Mouse (Mus musculus): Measurements from ENCODE around the gene Cenpj. TPM values are rescaled to one million over a fixed set of nuclear protein-coding genes. Genes with fewer than 3 reads are reported as not detected.

Gene Cenpj
- 1 to 10 TPM; 2.3 to 3.4 TPM for total RNA-seq (2021)
- long read RNA-seq, result 0 reads

- peak; percentile 11 to 47 for DNase-seq (ENCODE audit: low spot score in 2 of 2)
These were observed at the start of gene Cenpj, which contains the start of gene Parp4 for GRCm38 (mm10) chr14:56575416-56575815. Gene Cenpj (minus strand): TSS chr14:56575425. Gene Parp4 (plus strand): TSS chr14:56575619.

GRCm38 (mm10) chr14:56620425-56620824, 45.2 kb upstream of the Cenpj start:
- DNase-seq (ENCODE audit: low spot score in 2 of 2), result no peak

GRCm38 (mm10) chr14:56617470-56617869, 42.2 kb upstream of the Cenpj start:
- no peak for DNase-seq (ENCODE audit: low spot score in 2 of 2)

DNA sequence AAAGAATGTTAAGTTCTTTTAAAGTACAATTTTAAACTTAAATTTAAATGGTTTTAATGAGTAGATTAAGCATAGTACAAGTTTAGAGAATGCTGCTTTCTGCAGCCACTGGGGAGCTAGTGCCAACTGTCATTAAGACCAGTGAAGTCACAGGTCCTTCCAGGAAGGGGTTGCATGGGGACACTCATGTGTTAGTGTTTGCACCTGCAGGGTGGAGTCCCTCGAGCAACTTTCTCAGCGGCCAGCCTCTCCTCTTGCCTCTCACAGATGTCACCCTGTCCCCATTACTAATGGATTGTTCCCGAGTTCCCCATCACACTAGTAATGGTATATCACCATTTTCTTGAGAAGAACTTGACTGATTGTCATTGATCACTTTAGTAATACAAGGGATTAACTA, 38.0 kb upstream of the Cenpj start:
- DNase-seq (ENCODE audit: low spot score in 2 of 2), result no peak

- no peak for DNase-seq (ENCODE audit: low spot score in 2 of 2)
These were observed 29.9 kb upstream of the Cenpj start for GRCm38 (mm10) chr14:56605136-56605535.

GRCm38 (mm10) chr14:56604438-56604837, 29.2 kb upstream of the Cenpj start:
- DNase-seq (ENCODE audit: low spot score in 2 of 2), result no peak

DNA sequence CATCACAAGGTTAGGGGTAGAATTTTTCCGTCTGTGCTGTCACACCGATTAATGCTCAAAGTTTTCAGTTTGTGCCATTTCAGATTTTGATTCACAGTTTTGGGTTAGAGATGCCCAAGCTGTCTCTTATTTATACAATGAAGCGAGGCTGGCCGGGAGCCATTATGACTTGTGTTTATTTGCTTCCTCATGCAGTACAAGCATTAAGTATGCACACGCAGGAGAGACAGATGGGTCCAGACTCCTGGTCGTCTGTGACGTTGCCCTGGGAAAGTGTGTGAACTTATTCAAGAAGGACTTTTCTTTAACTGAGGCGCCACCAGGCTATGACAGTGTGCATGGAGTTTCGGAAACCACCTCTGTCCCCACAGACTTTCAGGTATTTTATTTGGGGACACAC, 26.8 kb upstream of the Cenpj start:
- DNase-seq (ENCODE audit: low spot score in 2 of 2), result peak in 1 of 2 experiments; percentile 27

GRCm38 (mm10) chr14:56598759-56599158, 23.5 kb upstream of the Cenpj start:
- DNase-seq (ENCODE audit: low spot score in 2 of 2), result peak in 1 of 2 experiments; percentile 19

GRCm38 (mm10) chr14:56594811-56595210, 19.6 kb upstream of the Cenpj start:
- DNase-seq (ENCODE audit: low spot score in 2 of 2), result no peak

- DNase-seq (ENCODE audit: low spot score in 2 of 2), result no peak
These were observed 17.0 kb upstream of the Cenpj start for GRCm38 (mm10) chr14:56592191-56592590.

GRCm38 (mm10) chr14:56582294-56582693, 7.1 kb upstream of the Cenpj start:
- DNase-seq (ENCODE audit: low spot score in 2 of 2), result no peak

GRCm38 (mm10) chr14:56581117-56581516, 5.9 kb upstream of the Cenpj start:
- no peak for DNase-seq (ENCODE audit: low spot score in 2 of 2)

DNA sequence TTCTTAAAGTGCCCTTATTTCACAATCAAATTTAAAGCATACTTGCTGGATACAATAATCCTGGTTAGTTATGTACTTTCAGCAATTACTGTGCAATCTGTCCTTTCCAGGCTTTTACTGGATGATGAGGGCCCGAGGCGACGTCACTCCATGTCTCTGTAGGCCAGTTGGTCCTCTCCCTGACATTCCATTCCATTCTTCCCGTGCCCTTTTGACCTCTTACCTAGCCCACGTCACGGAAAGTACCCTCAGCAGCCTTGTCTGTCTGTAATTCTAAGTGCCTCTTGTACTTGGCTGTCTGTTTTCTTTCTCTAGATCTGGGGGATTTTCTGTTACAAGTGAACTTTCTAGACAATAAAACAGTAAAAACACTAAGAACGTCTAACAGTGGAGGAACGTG, 3.8 kb upstream of the Cenpj start:
- no peak for DNase-seq (ENCODE audit: low spot score in 2 of 2)

- DNase-seq (ENCODE audit: low spot score in 2 of 2), result no peak
These were observed 1.0 kb upstream of the Cenpj start for GRCm38 (mm10) chr14:56575969-56576901.

DNA sequence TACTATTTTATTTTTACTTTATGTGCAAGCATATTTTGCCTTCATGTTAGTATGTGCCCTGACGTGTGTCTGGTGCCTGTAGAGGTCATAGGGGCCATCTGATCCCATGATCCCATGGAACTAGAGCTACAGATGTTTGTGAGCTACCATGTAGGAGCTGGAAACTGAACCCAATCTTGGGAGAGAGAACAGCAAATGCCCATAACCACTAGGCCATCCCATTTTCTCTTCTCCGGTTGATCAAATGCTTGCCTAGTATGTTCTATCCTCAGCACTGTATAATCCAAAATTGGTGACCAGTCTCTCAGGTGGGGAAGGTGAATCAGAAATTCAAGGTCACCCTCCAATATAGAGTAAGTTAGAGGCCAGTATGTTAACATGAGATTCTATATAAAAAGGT, 2.7 kb downstream of the Cenpj start:
- no peak for DNase-seq (ENCODE audit: low spot score in 2 of 2)

DNA sequence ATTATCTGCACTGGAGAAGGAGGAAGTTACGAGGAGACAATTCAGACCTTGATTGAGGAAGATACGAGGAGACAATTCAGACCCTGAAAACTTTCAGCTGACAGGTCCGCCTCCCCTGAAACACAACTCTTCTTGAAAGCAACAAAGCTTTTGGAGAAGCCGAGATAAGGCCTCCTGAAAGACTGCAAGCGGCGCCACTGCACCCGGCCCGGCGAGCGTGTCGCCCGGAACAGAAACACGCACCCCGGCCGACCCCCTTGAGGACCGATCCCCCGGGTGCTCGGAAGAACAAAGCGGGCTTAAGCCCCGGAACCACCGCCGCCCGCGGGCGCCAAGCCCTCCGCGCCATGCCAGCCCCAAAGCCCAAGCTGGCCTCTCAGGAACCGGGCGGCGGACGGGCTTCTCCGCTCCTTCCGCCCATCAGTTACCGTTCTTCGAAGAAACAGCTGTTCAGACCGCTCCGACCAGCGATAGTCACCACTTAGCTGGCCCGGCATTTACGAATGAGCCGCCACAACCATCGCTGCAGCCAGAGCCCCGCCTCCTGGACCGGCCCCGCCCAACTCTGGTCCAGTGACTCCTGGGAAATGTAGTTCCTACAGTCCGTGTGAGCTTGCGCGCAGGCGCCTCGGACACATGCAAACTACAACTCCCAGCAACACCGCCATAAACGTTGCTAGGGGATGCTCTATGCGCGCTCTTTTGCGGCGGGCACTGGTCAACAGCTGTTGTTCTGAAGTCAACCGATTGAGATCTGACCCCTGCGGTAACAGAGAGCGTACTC, 3.7 kb downstream of the Cenpj start:
- DNase-seq (ENCODE audit: low spot score in 2 of 2), result peak; percentile 92 to 98

- no peak for DNase-seq (ENCODE audit: low spot score in 2 of 2)
These were observed 6.2 kb downstream of the Cenpj start for GRCm38 (mm10) chr14:56569041-56569440.

- no peak for DNase-seq (ENCODE audit: low spot score in 2 of 2)
These were observed 7.7 kb downstream of the Cenpj start for GRCm38 (mm10) chr14:56567476-56567875.

GRCm38 (mm10) chr14:56559134-56559533, 16.1 kb downstream of the Cenpj start:
- DNase-seq (ENCODE audit: low spot score in 2 of 2), result no peak

DNA sequence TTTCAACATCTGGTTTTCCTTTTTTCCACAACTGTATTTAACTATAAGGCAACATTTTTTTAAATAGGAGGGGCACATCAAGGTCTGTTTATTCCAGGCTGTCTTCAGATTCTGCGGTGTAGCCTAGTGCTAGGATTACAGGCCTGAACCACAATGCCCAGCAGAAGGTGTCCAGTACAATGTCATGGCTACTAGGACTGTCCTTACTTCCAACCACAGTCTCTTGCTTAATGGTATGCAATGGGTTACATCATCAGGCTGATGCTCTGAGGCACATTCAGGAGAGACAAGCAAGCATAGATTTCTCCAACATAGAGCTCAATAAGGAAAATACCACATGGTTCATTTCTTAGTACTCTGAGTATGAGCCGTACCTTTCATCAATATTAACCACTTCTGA, 20.5 kb downstream of the Cenpj start:
- DNase-seq (ENCODE audit: low spot score in 2 of 2), result no peak

DNA sequence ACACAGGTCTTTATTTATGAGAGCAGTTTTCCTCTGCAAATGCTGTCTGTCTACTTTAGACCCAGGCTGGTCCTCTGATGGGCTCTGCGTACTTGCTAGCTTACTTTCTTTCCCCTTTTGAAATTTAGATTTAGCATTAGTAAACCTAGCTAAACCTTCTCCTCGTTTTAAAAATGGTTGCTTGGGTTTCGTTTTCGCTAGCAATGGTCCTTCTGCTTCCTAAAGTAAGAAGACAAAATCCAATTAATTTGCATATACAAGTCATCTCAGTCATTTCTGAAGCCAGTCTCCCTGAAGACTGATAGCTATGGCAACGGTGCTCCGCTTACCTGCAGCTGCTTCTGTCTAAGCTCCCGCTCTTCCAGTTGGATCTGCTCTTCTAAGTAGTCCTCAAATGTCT, 21.9 kb downstream of the Cenpj start:
- no peak for DNase-seq (ENCODE audit: low spot score in 2 of 2)

DNA sequence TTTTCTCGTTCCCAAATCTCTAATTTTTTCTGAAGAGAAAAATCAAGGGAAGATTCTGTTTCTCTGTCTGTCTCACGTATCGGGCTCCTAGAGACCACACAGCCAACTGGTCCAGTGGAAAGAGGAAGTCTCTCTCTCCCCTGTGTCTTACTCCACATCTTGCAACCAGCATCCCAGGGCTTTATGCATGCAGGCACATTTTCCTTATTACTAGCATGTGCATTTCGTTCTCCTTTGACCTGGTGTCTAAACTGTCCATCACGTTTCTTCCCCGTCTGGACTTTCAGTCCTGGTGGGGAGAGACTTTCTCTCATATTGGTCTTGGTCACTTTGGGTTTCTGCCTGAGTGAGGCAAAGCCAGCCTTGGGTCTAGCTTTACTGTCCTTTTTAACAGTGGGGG, 22.3 kb downstream of the Cenpj start:
- DNase-seq (ENCODE audit: low spot score in 2 of 2), result no peak
